In genomic region chr8:70656193-70656790, GRCm38 (mm10) we compare ENCODE assay signal across 14 mouse cellular contexts. TPM values are rescaled to one million over a fixed set of nuclear protein-coding genes. Genes with fewer than 3 reads are reported as not detected.
DNase-seq lines count a peak whose midpoint lies in the region; ATAC-seq lines count a peak whose summit lies in the region.
"Had no signal": no experiment of that assay in that cellular context is flagged by ENCODE, and none has a peak within 500 bp of the region (broad histone marks: within the 10 kb centered on the region; RNA-seq: fewer than 3 reads in every experiment).

No protein-coding gene starts in this region.

- H3K27ac ChIP-seq in intestine, embryonic 14.5 days (ENCODE audit: low read depth), result peak overlapping the region; percentile 5; the same call in 1 of the 2 replicates
- H3K27ac ChIP-seq in intestine, embryonic 16.5 days (ENCODE audit: low read length), result no peak overlapping the region
- H3K27ac ChIP-seq in forebrain, embryonic 11.5 days (ENCODE audit: low read depth, low read length), result peak overlapping the region; percentile 97
- peak overlapping the region; percentile 76 for H3K27ac ChIP-seq in limb, embryonic 10.5 days
- peak overlapping the region; percentile 92 for H3K27ac ChIP-seq in neural tube, embryonic 12.5 days
- H3K27ac ChIP-seq: heart, embryonic 13.5 days; kidney, embryonic 15.5 days had no signal

- 71% methylated on average over 13 of the region's 13 CpGs for WGBS in intestine, embryonic 14.5 days
- WGBS in intestine, embryonic 16.5 days, result 72% methylated on average over 13 of the region's 13 CpGs
- 28% methylated on average over 13 of the region's 13 CpGs for WGBS in forebrain, embryonic 11.5 days
- 80% methylated on average over 13 of the region's 13 CpGs for WGBS in limb, embryonic 10.5 days
- 19% methylated on average over 13 of the region's 13 CpGs for WGBS in neural tube, embryonic 12.5 days

- no peak overlapping the region for H3K4me3 ChIP-seq in intestine, embryonic 14.5 days (ENCODE audit: low read depth, low read length)
- no peak overlapping the region for H3K4me3 ChIP-seq in intestine, embryonic 16.5 days (ENCODE audit: low read length)
- no peak overlapping the region for H3K4me3 ChIP-seq in forebrain, embryonic 11.5 days (ENCODE audit: low read depth, low read length)
- no peak overlapping the region for H3K4me3 ChIP-seq in limb, embryonic 10.5 days
- no peak overlapping the region for H3K4me3 ChIP-seq in neural tube, embryonic 12.5 days
- H3K4me3 ChIP-seq: heart, embryonic 13.5 days; kidney, embryonic 15.5 days had no signal

- peaks cover 18% of the 10 kb centered on the region for H3K4me1 ChIP-seq in intestine, embryonic 14.5 days (replicated peaks; ENCODE audit: control insufficient read depth, insufficient read depth, low read length)
- peaks cover 31% of the 10 kb centered on the region for H3K4me1 ChIP-seq in intestine, embryonic 16.5 days (ENCODE audit: control insufficient read depth, insufficient read depth, low read length)
- H3K4me1 ChIP-seq in forebrain, embryonic 11.5 days (replicated peaks; ENCODE audit: control insufficient read depth, insufficient read depth, low read length), result peaks cover 24% of the 10 kb centered on the region
- H3K4me1 ChIP-seq in limb, embryonic 10.5 days, result peaks cover 53% of the 10 kb centered on the region
- H3K4me1 ChIP-seq in neural tube, embryonic 12.5 days, result peaks cover 63% of the 10 kb centered on the region

- no peak overlapping the region for H3K9ac ChIP-seq in intestine, embryonic 14.5 days (ENCODE audit: low read length)
- no peak overlapping the region for H3K9ac ChIP-seq in intestine, embryonic 16.5 days (ENCODE audit: low read depth, low read length)
- H3K9ac ChIP-seq in forebrain, embryonic 11.5 days (ENCODE audit: low read length), result peak overlapping the region; percentile 56
- H3K9ac ChIP-seq in neural tube, embryonic 12.5 days, result peak overlapping the region; percentile 33; the same call in 1 of the 2 replicates
- H3K9ac ChIP-seq: heart, embryonic 13.5 days; kidney, embryonic 15.5 days; lung, embryonic 14.5 days had no signal

- H3K9me3 ChIP-seq in intestine, embryonic 14.5 days (ENCODE audit: control insufficient read depth, low read length), result no peaks in the 10 kb centered on the region
- H3K9me3 ChIP-seq in intestine, embryonic 16.5 days (ENCODE audit: control insufficient read depth, low read length), result no peaks in the 10 kb centered on the region
- H3K9me3 ChIP-seq in forebrain, embryonic 11.5 days (ENCODE audit: control insufficient read depth, low read length), result no peaks in the 10 kb centered on the region
- H3K9me3 ChIP-seq in limb, embryonic 10.5 days (replicated peaks), result no peaks in the 10 kb centered on the region
- no peaks in the 10 kb centered on the region for H3K9me3 ChIP-seq in neural tube, embryonic 12.5 days
- H3K9me3 ChIP-seq: heart, embryonic 13.5 days; kidney, embryonic 15.5 days had no signal

- peaks cover 50% of the 10 kb centered on the region for H3K36me3 ChIP-seq in intestine, embryonic 14.5 days (ENCODE audit: control insufficient read depth, insufficient read depth, low read length)
- peaks cover 10% of the 10 kb centered on the region for H3K36me3 ChIP-seq in intestine, embryonic 16.5 days (ENCODE audit: control insufficient read depth, insufficient read depth, low read length)
- no peaks in the 10 kb centered on the region; the same call in 1 of the 2 replicates for H3K36me3 ChIP-seq in forebrain, embryonic 11.5 days (ENCODE audit: control insufficient read depth, insufficient read depth, low read length)
- peaks cover 44% of the 10 kb centered on the region for H3K36me3 ChIP-seq in limb, embryonic 10.5 days
- H3K36me3 ChIP-seq in neural tube, embryonic 12.5 days, result peaks cover 31% of the 10 kb centered on the region

- no peak for ATAC-seq in intestine, embryonic 14.5 days (replicated peaks; ENCODE audit: low FRiP score, low TSS enrichment, low read depth)
- ATAC-seq in intestine, embryonic 16.5 days, result no peak
- peak; percentile 18 for ATAC-seq in forebrain, embryonic 11.5 days (replicated peaks; ENCODE audit: low FRiP score)
- ATAC-seq in neural tube, embryonic 12.5 days (ENCODE audit: low FRiP score, low read depth), result peak; percentile 49

- no peak for DNase-seq in intestine, embryonic 14.5 days (ENCODE audit: low spot score)
- peak; percentile 70 for DNase-seq in forebrain, embryonic 11.5 days (ENCODE audit: low spot score)
- no peak for DNase-seq in limb, embryonic 10.5 days (ENCODE audit: low spot score)
- DNase-seq in urinary bladder, adult 2 months (ENCODE audit: low spot score), result no peak
- no peak for DNase-seq in c-Kit-positive CD71-positive TER-119-positive erythroid progenitor cells, embryonic 14.5 days (ENCODE audit: low spot score)
- no peak for DNase-seq in heart, adult 11 months
- DNase-seq: adrenal gland, postnatal 14 days; cerebellum, adult 9-10 months; lung, embryonic 14.5 days; thymus, postnatal 14 days had no signal

- no peaks in the 10 kb centered on the region for H3K27me3 ChIP-seq in intestine, embryonic 14.5 days (replicated peaks; ENCODE audit: control insufficient read depth, insufficient read depth, low read length)
- H3K27me3 ChIP-seq in intestine, embryonic 16.5 days (replicated peaks; ENCODE audit: control insufficient read depth, insufficient read depth, low read length), result no peaks in the 10 kb centered on the region
- H3K27me3 ChIP-seq in forebrain, embryonic 11.5 days (ENCODE audit: control insufficient read depth, insufficient read depth, low read length), result no peaks in the 10 kb centered on the region
- no peaks in the 10 kb centered on the region for H3K27me3 ChIP-seq in limb, embryonic 10.5 days (ENCODE audit: low read depth, poor library complexity, severe bottlenecking)
- H3K27me3 ChIP-seq in neural tube, embryonic 12.5 days (replicated peaks), result no peaks in the 10 kb centered on the region
- H3K27me3 ChIP-seq: heart, embryonic 13.5 days; kidney, embryonic 15.5 days had no signal

- H3K4me2 ChIP-seq in intestine, embryonic 14.5 days (ENCODE audit: low read length), result no peak overlapping the region
- no peak overlapping the region for H3K4me2 ChIP-seq in intestine, embryonic 16.5 days (ENCODE audit: low read depth, low read length)
- H3K4me2 ChIP-seq in forebrain, embryonic 11.5 days (ENCODE audit: low read depth, low read length, severe bottlenecking), result peak overlapping the region; percentile 18; the same call in 1 of the 2 replicates
- H3K4me2 ChIP-seq in neural tube, embryonic 12.5 days (replicated peaks), result peak overlapping the region; percentile 81
- H3K4me2 ChIP-seq: heart, embryonic 13.5 days; kidney, embryonic 15.5 days; lung, embryonic 14.5 days had no signal

RNA-seq across cellular contexts. Expression of gene Pgpep1, which starts 3.9 kb away (rescaled TPM):
- 65.5 and 65.9 TPM in 2 replicates for polyA plus RNA-seq in intestine, embryonic 14.5 days (2014; fragmentation: Nextera tagmentation; extraction: Ambion mirVana)
- 88.3 and 101 TPM in 2 replicates for polyA plus RNA-seq in intestine, embryonic 16.5 days (2015; fragmentation: Nextera tagmentation; extraction: Ambion mirVana)
- 70.9 and 73.8 TPM in 2 replicates for polyA plus RNA-seq in forebrain, embryonic 11.5 days (2014; fragmentation: Nextera tagmentation; extraction: Ambion mirVana)
- 44.7 and 45.0 TPM in 2 replicates for polyA plus RNA-seq in limb, embryonic 10.5 days (2016; fragmentation: Nextera tagmentation; extraction: Ambion mirVana)
- polyA plus RNA-seq in neural tube, embryonic 12.5 days (2016; fragmentation: Nextera tagmentation; extraction: Ambion mirVana), result 181 and 188 TPM in 2 replicates
- polyA plus RNA-seq in urinary bladder, adult 2 months (2012; rRNA removed), result 19.2 and 20.6 TPM in 2 replicates

RNA-seq across cellular contexts. Expression of gene Lsm4, which starts 16.8 kb away (rescaled TPM):
- polyA plus RNA-seq in intestine, embryonic 14.5 days (2014; fragmentation: Nextera tagmentation; extraction: Ambion mirVana), result 290 and 307 TPM in 2 replicates
- polyA plus RNA-seq in intestine, embryonic 16.5 days (2015; fragmentation: Nextera tagmentation; extraction: Ambion mirVana), result 228 and 246 TPM in 2 replicates
- polyA plus RNA-seq in forebrain, embryonic 11.5 days (2014; fragmentation: Nextera tagmentation; extraction: Ambion mirVana), result 318 and 346 TPM in 2 replicates
- 405 and 438 TPM in 2 replicates for polyA plus RNA-seq in limb, embryonic 10.5 days (2016; fragmentation: Nextera tagmentation; extraction: Ambion mirVana)
- polyA plus RNA-seq in neural tube, embryonic 12.5 days (2016; fragmentation: Nextera tagmentation; extraction: Ambion mirVana), result 264 and 277 TPM in 2 replicates
- 97.8 and 99.4 TPM in 2 replicates for polyA plus RNA-seq in urinary bladder, adult 2 months (2012; rRNA removed)

RNA-seq across cellular contexts. Expression of gene Gdf15, which starts 24.0 kb away (rescaled TPM):
- 0.55 and 1.1 TPM in 2 replicates for polyA plus RNA-seq in intestine, embryonic 14.5 days (2014; fragmentation: Nextera tagmentation; extraction: Ambion mirVana)
- polyA plus RNA-seq in intestine, embryonic 16.5 days (2015; fragmentation: Nextera tagmentation; extraction: Ambion mirVana), result 3.6 and 3.7 TPM in 2 replicates
- polyA plus RNA-seq in forebrain, embryonic 11.5 days (2014; fragmentation: Nextera tagmentation; extraction: Ambion mirVana), result not detected in 2 replicates
- not detected in 2 replicates for polyA plus RNA-seq in limb, embryonic 10.5 days (2016; fragmentation: Nextera tagmentation; extraction: Ambion mirVana)
- polyA plus RNA-seq in neural tube, embryonic 12.5 days (2016; fragmentation: Nextera tagmentation; extraction: Ambion mirVana), result 0.14 TPM in 1 of 2 replicates, not detected in the other
- polyA plus RNA-seq in urinary bladder, adult 2 months (2012; rRNA removed), result 0.84 and 1.1 TPM in 2 replicates

RNA-seq across cellular contexts. Expression of gene Lrrc25, which starts 40.3 kb away (rescaled TPM):
- 1.2 and 2.0 TPM in 2 replicates for polyA plus RNA-seq in intestine, embryonic 14.5 days (2014; fragmentation: Nextera tagmentation; extraction: Ambion mirVana)
- polyA plus RNA-seq in intestine, embryonic 16.5 days (2015; fragmentation: Nextera tagmentation; extraction: Ambion mirVana), result 2.9 and 3.0 TPM in 2 replicates
- 1.2 and 1.4 TPM in 2 replicates for polyA plus RNA-seq in forebrain, embryonic 11.5 days (2014; fragmentation: Nextera tagmentation; extraction: Ambion mirVana)
- polyA plus RNA-seq in limb, embryonic 10.5 days (2016; fragmentation: Nextera tagmentation; extraction: Ambion mirVana), result 0.38 and 0.64 TPM in 2 replicates
- polyA plus RNA-seq in neural tube, embryonic 12.5 days (2016; fragmentation: Nextera tagmentation; extraction: Ambion mirVana), result 0.68 and 1.3 TPM in 2 replicates
- 5.2 and 6.2 TPM in 2 replicates for polyA plus RNA-seq in urinary bladder, adult 2 months (2012; rRNA removed)

RNA-seq across cellular contexts. Expression of gene Jund, which starts 42.5 kb away (rescaled TPM):
- polyA plus RNA-seq in intestine, embryonic 14.5 days (2014; fragmentation: Nextera tagmentation; extraction: Ambion mirVana), result 94.0 and 114 TPM in 2 replicates
- polyA plus RNA-seq in intestine, embryonic 16.5 days (2015; fragmentation: Nextera tagmentation; extraction: Ambion mirVana), result 37.3 and 52.2 TPM in 2 replicates
- 128 and 157 TPM in 2 replicates for polyA plus RNA-seq in forebrain, embryonic 11.5 days (2014; fragmentation: Nextera tagmentation; extraction: Ambion mirVana)
- 69.0 and 80.6 TPM in 2 replicates for polyA plus RNA-seq in limb, embryonic 10.5 days (2016; fragmentation: Nextera tagmentation; extraction: Ambion mirVana)
- 248 and 267 TPM in 2 replicates for polyA plus RNA-seq in neural tube, embryonic 12.5 days (2016; fragmentation: Nextera tagmentation; extraction: Ambion mirVana)
- polyA plus RNA-seq in urinary bladder, adult 2 months (2012; rRNA removed), result 132 and 153 TPM in 2 replicates

Comparison
In these comparisons a context has a peak if more than half of its experiments do, and no peak if none do; other contexts are left out.
1. ATAC-seq: peak in forebrain, embryonic 11.5 days (single experiment) and neural tube, embryonic 12.5 days (single experiment); none in intestine, embryonic 14.5 days (single experiment) and intestine, embryonic 16.5 days (single experiment).
2. H3K4me2 ChIP-seq: peak in forebrain, embryonic 11.5 days (single experiment) and neural tube, embryonic 12.5 days (single experiment); none in intestine, embryonic 14.5 days (single experiment) and intestine, embryonic 16.5 days (single experiment).
3. H3K9ac ChIP-seq: peak in forebrain, embryonic 11.5 days (single experiment) and neural tube, embryonic 12.5 days (single experiment); none in intestine, embryonic 14.5 days (single experiment) and intestine, embryonic 16.5 days (single experiment).